Mouse (Mus musculus): ENCODE data around the gene Snrnp70.

DNA sequence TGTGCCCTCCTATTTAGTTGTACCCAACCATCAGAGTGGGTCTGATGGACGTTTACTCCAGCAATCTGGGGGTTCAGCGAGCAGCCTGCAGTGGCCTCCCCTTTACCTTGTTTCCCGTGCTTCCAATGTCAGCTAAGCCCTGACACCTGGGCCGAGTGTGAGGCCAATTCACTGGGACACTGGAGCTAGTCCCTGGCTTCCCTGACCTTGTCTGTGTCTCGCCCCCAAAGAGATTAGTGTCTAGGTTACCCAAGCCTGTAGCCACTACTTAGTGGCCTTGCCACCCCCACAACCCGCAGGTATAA, 25.0 kb upstream of the Snrnp70 start, which contains the start of gene Lhb:
- no peak for TF ChIP-seq POLR2A (IDR thresholded peaks at IDR 0.05; ENCODE audit: borderline replicate concordance, extremely low read depth, insufficient read depth, insufficient read length, poor library complexity, severe bottlenecking)
- no peak for TF ChIP-seq CTCF (IDR thresholded peaks at IDR 0.05; ENCODE audit: borderline replicate concordance, extremely low read depth, insufficient read depth, insufficient read length)
